Mouse (Mus musculus) kidney, embryonic 15.5 days (tissue): ENCODE measurements around the gene H2al1g. TPM values are rescaled to one million over a fixed set of nuclear protein-coding genes. Genes with fewer than 3 reads are reported as not detected.
"Not testable (repeated sequence)": the region's sequence is repeated elsewhere in the genome, so short reads cannot be mapped to it uniquely, and the experiment has no call there.

Source experiments
- ATAC-seq: fragments of 200-750 bp; cut with Nextera tagmentation; replicated peaks from 2 replicates; pipeline ENCODE4 v1.8.0; 2017; ENCODE audit warnings: moderate TSS enrichment; ENCODE audit not compliant: low FRiP score
- H3K27ac ChIP-seq: fragments of 300-500 bp; sonication (generic); 2 replicates; pipeline ENCODE4 v1.5.1; 2015; ENCODE audit warnings: mild to moderate bottlenecking, inconsistent platforms
- H3K27me3 ChIP-seq: fragments of 300-500 bp; sonication (generic); 2 replicates; pipeline ENCODE4 v1.6.1; 2015; ENCODE audit warnings: inconsistent platforms
- H3K36me3 ChIP-seq: fragments of 300-500 bp; sonication (generic); 2 replicates; pipeline ENCODE4 v1.6.1; 2015; ENCODE audit warnings: inconsistent platforms
- H3K4me1 ChIP-seq: fragments of 300-500 bp; sonication (generic); 2 replicates; pipeline ENCODE4 v1.6.1; 2015; ENCODE audit warnings: inconsistent platforms
- H3K4me2 ChIP-seq: fragments of 300-500 bp; sonication (generic); 2 replicates; pipeline ENCODE4 v1.6.1; 2015; ENCODE audit warnings: moderate library complexity, mild to moderate bottlenecking, inconsistent platforms
- H3K4me3 ChIP-seq: fragments of 300-500 bp; sonication (generic); replicated peaks from 2 replicates; pipeline ENCODE4 v1.5.1; 2015; ENCODE audit warnings: mild to moderate bottlenecking, inconsistent platforms
- H3K9ac ChIP-seq: fragments of 300-500 bp; sonication (generic); 2 replicates; pipeline ENCODE4 v1.6.1; 2015; ENCODE audit warnings: mild to moderate bottlenecking, inconsistent platforms
- H3K9me3 ChIP-seq: fragments of 300-500 bp; sonication (generic); replicated peaks from 2 replicates; pipeline ENCODE4 v1.6.1; 2016; ENCODE audit warnings: inconsistent platforms
- WGBS: fragments of 180-500 bp; shearing (Covaris S2); methylation state at CpG from one replicate; pipeline ENCODE4 v1.1.7; 2015; ENCODE audit warnings: mixed read lengths; 5-methylcytosine and 5-hydroxymethylcytosine counted together
- polyA plus RNA-seq: library from polyadenylated mRNA; unstranded; fragments of >200 nt; fragmentation: Nextera tagmentation; extraction: Ambion mirVana; gene quantifications from 2 replicates; pipeline ENCODE4 v1.2.1, GENCODE M21; 2015

Gene H2al1g
- polyA plus RNA-seq: not detected in 2 replicates

GRCm38 (mm10) chrX:11317956-11318355 is at the start of gene H2al1g:
H2al1g (plus strand) TSS chrX:11318256.
- no CpG with 5 or more reads among the region's 3 CpGs for WGBS
- H3K27me3 ChIP-seq, H3K36me3 ChIP-seq, H3K9me3 ChIP-seq, H3K9ac ChIP-seq, ATAC-seq, H3K4me3 ChIP-seq, H3K4me2 ChIP-seq, H3K4me1 ChIP-seq, H3K27ac ChIP-seq: not testable (repeated sequence)

- H3K27ac ChIP-seq: no peak overlapping the region
- H3K27me3 ChIP-seq: peaks cover 64% of the 10 kb centered on the region
- H3K4me1 ChIP-seq: 0 out of 2 replicates have a peak, but pooled peaks cover 10% of the 10 kb centered on the region
- no peak overlapping the region for H3K4me3 ChIP-seq
- no peaks in the 10 kb centered on the region for H3K9me3 ChIP-seq
- no peak for ATAC-seq
- no peak overlapping the region for H3K9ac ChIP-seq
- no peak overlapping the region for H3K4me2 ChIP-seq
- WGBS: 83% methylated on average over 3 of the region's 3 CpGs
- H3K36me3 ChIP-seq: no peaks in the 10 kb centered on the region
These were observed 49.0 kb upstream of the H2al1g start for GRCm38 (mm10) chrX:11269074-11269473.

DNA sequence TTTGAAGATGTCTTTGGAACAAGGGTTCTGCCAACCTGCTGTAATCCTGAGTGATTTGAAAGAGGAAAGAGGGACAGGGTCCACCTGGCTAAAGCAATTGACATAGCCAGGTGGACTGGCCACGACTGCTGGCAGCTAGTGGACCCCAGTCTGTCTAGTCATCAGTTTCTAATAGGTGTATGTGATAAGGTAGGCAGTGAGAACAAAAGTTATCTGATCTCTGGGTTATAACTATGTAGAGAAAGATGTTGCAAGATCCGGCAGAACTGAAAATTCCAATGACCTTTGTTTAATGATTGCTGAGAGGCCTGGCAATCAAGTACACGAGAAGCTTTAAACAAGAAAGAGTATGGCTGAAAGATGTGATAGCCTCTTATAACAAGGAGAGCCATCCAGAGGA is 44.9 kb upstream of the H2al1g start:
- Histone ChIP-seq H3K4me1 (no peaks in the 10 kb centered on the region), H3K27me3 (peaks cover 44% of the 10 kb centered on the region), H3K4me3 (no peak overlapping the region), H3K27ac (no peak overlapping the region), H3K9ac (no peak overlapping the region), H3K9me3 (no peaks in the 10 kb centered on the region), H3K36me3 (no peaks in the 10 kb centered on the region), H3K4me2 (no peak overlapping the region)
- 73% methylated on average over 3 of the region's 3 CpGs for WGBS
- no peak for ATAC-seq

- ATAC-seq: no peak
- Histone ChIP-seq H3K36me3 (no peaks in the 10 kb centered on the region), H3K4me1 (no peaks in the 10 kb centered on the region), H3K4me3 (no peak overlapping the region), H3K9ac (no peak overlapping the region), H3K4me2 (no peak overlapping the region), H3K27ac (no peak overlapping the region), H3K27me3 (peaks cover 30% of the 10 kb centered on the region; the same call in 1 of the 2 replicates), H3K9me3 (no peaks in the 10 kb centered on the region)
- WGBS: 73% methylated on average over 6 of the region's 6 CpGs
These were observed 41.0 kb upstream of the H2al1g start for GRCm38 (mm10) chrX:11277083-11277482.

- no peak overlapping the region for H3K4me2 ChIP-seq
- no peak overlapping the region for H3K9ac ChIP-seq
- 79% methylated on average over 2 of the region's 2 CpGs for WGBS
- no peak overlapping the region for H3K4me3 ChIP-seq
- no peaks in the 10 kb centered on the region for H3K4me1 ChIP-seq
- H3K36me3 ChIP-seq: no peaks in the 10 kb centered on the region
- H3K27ac ChIP-seq: no peak overlapping the region
- no peak for ATAC-seq
- peaks cover 17% of the 10 kb centered on the region; the same call in 1 of the 2 replicates for H3K27me3 ChIP-seq
- no peaks in the 10 kb centered on the region for H3K9me3 ChIP-seq
These were observed 37.3 kb upstream of the H2al1g start for GRCm38 (mm10) chrX:11280741-11281140.

GRCm38 (mm10) chrX:11288306-11288882 is 29.7 kb upstream of the H2al1g start:
- Histone ChIP-seq H3K4me2 (no peak overlapping the region), H3K9me3 (no peaks in the 10 kb centered on the region), H3K27ac (no peak overlapping the region), H3K36me3 (no peaks in the 10 kb centered on the region), H3K9ac (no peak overlapping the region), H3K4me1 (no peaks in the 10 kb centered on the region), H3K27me3 (peaks cover 37% of the 10 kb centered on the region), H3K4me3 (no peak overlapping the region)
- 70% methylated on average over 14 of the region's 14 CpGs for WGBS
- no peak for ATAC-seq

GRCm38 (mm10) chrX:11289244-11289643 is 28.8 kb upstream of the H2al1g start:
- ATAC-seq: no peak
- H3K27me3 ChIP-seq: peaks cover 41% of the 10 kb centered on the region

GRCm38 (mm10) chrX:11298957-11299356 is 19.1 kb upstream of the H2al1g start, which contains the start of gene H2al1a:
H2al1a (plus strand) TSS chrX:11299257.
- H3K4me1 ChIP-seq, H3K4me2 ChIP-seq, H3K9me3 ChIP-seq, H3K9ac ChIP-seq, H3K4me3 ChIP-seq, H3K36me3 ChIP-seq, H3K27ac ChIP-seq, ATAC-seq: not testable (repeated sequence)
- peaks cover 12% of the 10 kb centered on the region; the same call in 1 of the 2 replicates for H3K27me3 ChIP-seq
- WGBS: no CpG with 5 or more reads among the region's 3 CpGs

More at GRCm38 (mm10) chrX:11289244-11289643, 28.8 kb upstream of the H2al1g start:
- Histone ChIP-seq H3K9ac (no peak overlapping the region), H3K36me3 (no peaks in the 10 kb centered on the region), H3K9me3 (no peaks in the 10 kb centered on the region), H3K4me3 (no peak overlapping the region), H3K4me1 (no peaks in the 10 kb centered on the region), H3K4me2 (no peak overlapping the region), H3K27ac (no peak overlapping the region)
- WGBS: 73% methylated on average over 4 of the region's 4 CpGs

- WGBS: 92% methylated on average over 1 of the region's 3 CpGs
- not testable (repeated sequence) for H3K9me3 ChIP-seq, H3K4me3 ChIP-seq, ATAC-seq, H3K27ac ChIP-seq, H3K27me3 ChIP-seq, H3K9ac ChIP-seq, H3K4me2 ChIP-seq, H3K36me3 ChIP-seq, H3K4me1 ChIP-seq
These were observed 15.9 kb upstream of the H2al1g start, which contains the start of gene H2al1b for GRCm38 (mm10) chrX:11302132-11302531. H2al1b (plus strand) TSS chrX:11302432.

- 86% methylated on average over 1 of the region's 6 CpGs for WGBS
- not testable (repeated sequence) for H3K4me1 ChIP-seq, H3K4me2 ChIP-seq, H3K9me3 ChIP-seq, ATAC-seq, H3K27me3 ChIP-seq, H3K9ac ChIP-seq, H3K27ac ChIP-seq, H3K4me3 ChIP-seq, H3K36me3 ChIP-seq
These were observed 12.7 kb upstream of the H2al1g start, which contains the start of gene H2al1c for GRCm38 (mm10) chrX:11305355-11305754. H2al1c (plus strand) TSS chrX:11305655.

- H3K4me2 ChIP-seq, ATAC-seq: not testable (repeated sequence)
- WGBS: no CpG with 5 or more reads among the region's 6 CpGs
These were observed 9.5 kb upstream of the H2al1g start, which contains the start of gene H2al1d for GRCm38 (mm10) chrX:11308524-11308923. H2al1d (plus strand) TSS chrX:11308824.

DNA sequence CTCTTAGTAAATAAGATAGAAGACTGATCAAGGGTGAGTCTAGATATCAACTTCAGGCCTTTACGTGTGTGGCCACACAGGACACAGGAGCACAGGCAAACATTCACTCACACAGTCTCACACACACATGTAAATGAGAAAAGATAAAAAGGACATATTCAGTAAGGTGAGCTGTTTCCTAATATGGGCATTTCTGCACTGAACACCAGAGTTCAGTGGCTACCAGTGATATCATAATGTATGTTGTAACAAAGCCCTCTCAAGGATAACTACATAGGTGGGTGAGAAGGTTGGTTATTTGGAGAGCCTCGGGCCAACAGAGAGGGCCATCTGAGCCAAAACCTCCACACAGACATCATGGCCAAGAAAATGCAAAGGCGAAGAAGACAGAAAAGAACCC is 6.4 kb upstream of the H2al1g start, which contains the start of gene H2al1e:
Gene H2al1e, plus strand, starts transcription at position 301 of the 400 bp plus-strand sequence.
- not testable (repeated sequence) for H3K4me1 ChIP-seq, H3K27me3 ChIP-seq, H3K36me3 ChIP-seq, H3K9ac ChIP-seq, ATAC-seq, H3K4me3 ChIP-seq, H3K4me2 ChIP-seq, H3K9me3 ChIP-seq, H3K27ac ChIP-seq
- WGBS: no CpG with 5 or more reads among the region's 3 CpGs

More at GRCm38 (mm10) chrX:11308524-11308923, 9.5 kb upstream of the H2al1g start, which contains the start of gene H2al1d:
- H3K9me3 ChIP-seq, H3K4me1 ChIP-seq, H3K36me3 ChIP-seq, H3K27me3 ChIP-seq, H3K27ac ChIP-seq, H3K4me3 ChIP-seq, H3K9ac ChIP-seq: not testable (repeated sequence)
